Mouse (Mus musculus): ENCODE results near the gene Stam. TPM values are rescaled to one million over a fixed set of nuclear protein-coding genes. Genes with fewer than 3 reads are reported as not detected.
"Not testable (repeated sequence)": the region's sequence is repeated elsewhere in the genome, so short reads cannot be mapped to it uniquely, and the experiment has no call there.

Stam gene
- total RNA-seq, 2 experiments from 2014 or later = 26.6 to 26.9 TPM

DNA sequence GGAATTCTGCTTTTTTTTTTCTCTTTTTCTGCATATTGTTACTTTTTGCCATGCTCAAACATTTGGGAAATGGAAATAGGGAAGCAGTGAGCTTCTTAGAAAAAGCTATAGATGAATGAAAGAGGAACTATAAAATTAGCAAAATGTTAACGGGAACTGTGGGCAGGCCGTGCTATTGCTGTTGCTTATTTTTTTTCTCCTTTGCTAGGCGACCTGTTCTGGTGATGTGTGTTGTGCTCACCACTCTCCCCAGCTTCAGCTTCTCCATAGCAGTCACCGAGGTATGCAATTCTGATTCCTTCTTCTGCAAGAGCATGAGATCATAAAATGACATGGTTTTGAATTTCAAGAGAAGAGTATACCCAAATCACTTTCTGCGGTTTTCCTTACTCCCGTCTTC, 118.1 kb downstream of the Stam start:
- DNase-seq = peak in 1 of 2 experiments; percentile 26

DNA sequence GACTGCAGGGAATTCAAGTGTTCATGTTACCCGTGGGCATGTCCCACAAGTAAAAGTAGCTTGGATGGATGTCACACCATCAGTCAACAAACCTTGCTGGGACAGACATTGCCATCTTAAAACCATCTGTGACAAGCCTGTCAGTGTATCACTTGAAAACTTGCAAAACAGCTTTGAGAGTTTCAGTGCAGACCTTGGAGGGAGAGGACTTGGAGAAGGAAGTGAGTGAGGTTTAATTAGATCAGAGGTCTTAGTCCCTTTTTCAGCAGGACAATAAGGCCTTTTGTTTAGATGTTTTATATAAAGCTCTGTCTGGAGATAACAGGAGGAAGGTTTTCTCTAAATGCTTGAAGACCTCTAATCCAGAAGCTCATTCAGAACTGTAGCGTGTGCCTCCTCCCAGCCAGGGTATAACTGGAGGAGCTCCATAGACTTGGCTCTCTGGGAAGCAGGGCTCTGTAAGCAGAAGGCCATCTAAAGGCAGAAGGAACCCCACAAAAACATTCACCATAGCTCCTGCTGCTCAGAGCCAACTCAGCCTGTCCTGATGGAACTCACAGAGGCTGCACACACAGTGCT, 124.5 kb downstream of the Stam start:
- DNase-seq = not testable (repeated sequence)

Other genes with a start within 250 kb of the Stam start
- gene Hacd1, start 18.0 kb upstream of the Stam start, total RNA-seq (2021) = 10 to 100 TPM; 56.6 to 62.7 TPM
- not detected for gene Tmem236, start 100.4 kb downstream of the Stam start, total RNA-seq (2021)
- gene Mrc1, start 155.3 kb downstream of the Stam start, total RNA-seq (2021) = 10 to 100 TPM; 17.0 to 19.1 TPM

All from heart, adult 18-20 months (tissue).